ENCODE assay signal across 8 mouse cellular contexts in the genomic region with DNA sequence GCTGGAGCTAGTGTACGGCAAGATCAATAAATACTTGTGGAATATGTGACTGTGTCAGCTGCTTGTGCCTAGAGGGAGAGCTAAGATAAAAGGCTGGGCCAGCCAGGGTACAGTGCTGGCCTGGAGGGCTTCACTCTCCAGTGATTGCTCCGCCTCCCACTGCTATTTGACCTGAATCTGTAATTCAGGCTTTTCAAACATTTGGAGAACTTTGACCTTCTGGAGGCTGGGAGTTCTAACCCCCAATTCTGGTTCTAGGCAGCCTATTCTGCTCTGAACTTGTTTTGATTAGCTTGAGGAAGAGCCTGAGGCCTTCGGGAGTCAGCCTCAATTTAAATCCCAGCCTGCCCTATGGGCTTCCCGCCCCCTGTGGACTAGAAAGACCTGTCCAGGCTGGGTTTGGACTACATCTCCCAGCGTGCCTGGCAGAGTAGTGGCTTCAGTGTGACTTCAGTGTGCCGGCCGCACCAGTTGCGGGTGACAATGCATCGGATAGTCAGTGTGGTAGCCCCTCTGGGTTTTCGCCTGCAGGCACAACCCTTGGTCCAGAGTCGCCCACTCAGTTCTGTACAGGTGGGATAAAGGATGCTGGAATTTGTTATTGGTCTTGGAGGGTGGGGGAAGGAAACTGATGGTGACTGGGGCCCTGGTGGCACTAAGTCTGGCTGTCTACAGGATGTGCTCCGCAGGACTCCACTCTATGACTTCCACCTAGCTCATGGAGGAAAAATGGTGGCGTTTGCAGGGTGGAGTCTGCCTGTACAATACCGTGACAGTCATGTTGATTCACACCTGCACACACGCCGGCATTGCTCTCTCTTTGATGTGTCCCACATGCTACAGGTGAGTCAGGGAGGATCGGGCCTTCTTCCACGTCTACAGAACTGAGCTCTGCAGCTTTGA. TPM values are rescaled to one million over a fixed set of nuclear protein-coding genes. Genes with fewer than 3 reads are reported as not detected.
A peak's percentile ranks its signal among the peaks of the same experiment; 100 is the strongest.
DNase-seq lines count a peak whose midpoint lies in the region; ATAC-seq and TF ChIP-seq lines count a peak whose summit lies in the region.

A gene (plus strand): TSS at position 401 of the 903 bp plus-strand sequence.

- no peak within 1 kb of the TSS for H3K27ac ChIP-seq in testis, adult 2 months (ENCODE audit: control insufficient read depth, insufficient read depth, low read depth, low read length)
- H3K27ac ChIP-seq in intestine, embryonic 14.5 days (ENCODE audit: low read depth): peak within 1 kb of the TSS; percentile 49
- no peak within 1 kb of the TSS for H3K27ac ChIP-seq in limb, embryonic 11.5 days (replicated peaks; ENCODE audit: low read depth, low read length)
- H3K27ac ChIP-seq in midbrain, postnatal 0 days (ENCODE audit: low read depth, low read length): peak within 1 kb of the TSS; percentile 55

- no peaks in the 10 kb centered on the region for H3K36me3 ChIP-seq in testis, adult 2 months (ENCODE audit: control insufficient read depth, insufficient read depth, low read length)
- peaks cover 27% of the 10 kb centered on the region for H3K36me3 ChIP-seq in intestine, embryonic 14.5 days (ENCODE audit: control insufficient read depth, insufficient read depth, low read length)
- no peaks in the 10 kb centered on the region; the same call in 1 of the 2 replicates for H3K36me3 ChIP-seq in limb, embryonic 11.5 days (ENCODE audit: control insufficient read depth, insufficient read depth, low read length)
- peaks cover 32% of the 10 kb centered on the region for H3K36me3 ChIP-seq in midbrain, postnatal 0 days (ENCODE audit: insufficient read depth, low read length)

- ATAC-seq in intestine, embryonic 14.5 days (replicated peaks; ENCODE audit: low FRiP score, low TSS enrichment, low read depth): peak; percentile 70
- ATAC-seq in limb, embryonic 11.5 days (ENCODE audit: insufficient number of reproducible peaks, low FRiP score, low TSS enrichment, low read depth): peak; percentile 69; the same call in 1 of the 2 replicates
- 0 out of 2 replicates have a peak, but pooled peaks have one; percentile 42 for ATAC-seq in midbrain, postnatal 0 days (ENCODE audit: low FRiP score)

- 0 out of 2 replicates have a peak within 1 kb of the TSS, but pooled peaks have one; percentile 20 for H3K9ac ChIP-seq in intestine, embryonic 14.5 days (ENCODE audit: low read length)
- H3K9ac ChIP-seq in limb, embryonic 11.5 days (ENCODE audit: low read length): peak within 1 kb of the TSS; percentile 35
- H3K9ac ChIP-seq in midbrain, postnatal 0 days (replicated peaks; ENCODE audit: low read length, poor library complexity, severe bottlenecking): 0 out of 2 replicates have a peak within 1 kb of the TSS, but pooled peaks have one; percentile 13

- no peak for TF ChIP-seq POLR2A in testis, adult 2 months (IDR thresholded peaks at IDR 0.05; ENCODE audit: control insufficient read depth, low read depth, low read length)

- peak within 1 kb of the TSS; percentile 49 for H3K4me3 ChIP-seq in testis, adult 2 months (ENCODE audit: control insufficient read depth, low read depth, low read length)
- peak within 1 kb of the TSS; percentile 10; the same call in 1 of the 2 replicates for H3K4me3 ChIP-seq in intestine, embryonic 14.5 days (ENCODE audit: low read depth, low read length)
- peak within 1 kb of the TSS; percentile 27 for H3K4me3 ChIP-seq in limb, embryonic 11.5 days (ENCODE audit: low read depth, low read length)
- no peak within 1 kb of the TSS for H3K4me3 ChIP-seq in midbrain, postnatal 0 days (ENCODE audit: low read depth, low read length)

- TF ChIP-seq CTCF in testis, adult 2 months (IDR thresholded peaks at IDR 0.05; ENCODE audit: control insufficient read depth, insufficient read depth, insufficient replicate concordance, low read depth, low read length): no peak
- no peak for TF ChIP-seq CTCF in midbrain, postnatal 0 days (IDR thresholded peaks at IDR 0.05)

- no peak for DNase-seq in testis, postnatal 14 days (ENCODE audit: low spot score)
- peak; percentile 78 for DNase-seq in embryo, embryonic 9.5 days (ENCODE audit: extremely low spot score)
- DNase-seq in intestine, embryonic 14.5 days (ENCODE audit: low spot score): peak; percentile 63
- peak; percentile 68 for DNase-seq in limb, embryonic 11.5 days (ENCODE audit: low spot score)
- DNase-seq in midbrain, postnatal 0 days (ENCODE audit: low spot score): peak; percentile 56
- no peak for DNase-seq in T-cell, adult 2 months (ENCODE audit: low spot score)
- DNase-seq in ovary, postnatal 10 days (ENCODE audit: low spot score): no peak

- H3K4me2 ChIP-seq in intestine, embryonic 14.5 days (ENCODE audit: low read length): peak within 1 kb of the TSS; percentile 37
- H3K4me2 ChIP-seq in limb, embryonic 11.5 days (ENCODE audit: low read depth, severe bottlenecking): peak within 1 kb of the TSS; percentile 47
- peak within 1 kb of the TSS; percentile 12 for H3K4me2 ChIP-seq in midbrain, postnatal 0 days (ENCODE audit: low read depth, low read length, poor library complexity, severe bottlenecking)

- 20% methylated on average over 18 of the region's 18 CpGs for WGBS in intestine, embryonic 14.5 days
- whole genome bisulfite sequencing in limb, embryonic 11.5 days: 23% methylated on average over 18 of the region's 18 CpGs
- 17% methylated on average over 18 of the region's 18 CpGs for WGBS in midbrain, postnatal 0 days

- H3K4me1 ChIP-seq in testis, adult 2 months (ENCODE audit: control insufficient read depth, insufficient read depth, low read length): no peaks in the 10 kb centered on the region
- H3K4me1 ChIP-seq in intestine, embryonic 14.5 days (replicated peaks; ENCODE audit: control insufficient read depth, insufficient read depth, low read length): 0 out of 2 replicates have a peak, but pooled peaks cover 4% of the 10 kb centered on the region
- H3K4me1 ChIP-seq in limb, embryonic 11.5 days (ENCODE audit: control insufficient read depth, insufficient read depth, low read length): peaks cover 2% of the 10 kb centered on the region; the same call in 1 of the 2 replicates
- no peaks in the 10 kb centered on the region for H3K4me1 ChIP-seq in midbrain, postnatal 0 days (ENCODE audit: insufficient read depth, low read length)

- H3K9me3 ChIP-seq in intestine, embryonic 14.5 days (ENCODE audit: control insufficient read depth, low read length): no peaks in the 10 kb centered on the region
- no peaks in the 10 kb centered on the region for H3K9me3 ChIP-seq in limb, embryonic 11.5 days (ENCODE audit: control insufficient read depth, low read length)
- no peaks in the 10 kb centered on the region for H3K9me3 ChIP-seq in midbrain, postnatal 0 days (ENCODE audit: low read length)

- no peaks in the 10 kb centered on the region for H3K27me3 ChIP-seq in testis, adult 2 months (ENCODE audit: control insufficient read depth, insufficient read depth, low read length)
- no peaks in the 10 kb centered on the region for H3K27me3 ChIP-seq in intestine, embryonic 14.5 days (replicated peaks; ENCODE audit: control insufficient read depth, insufficient read depth, low read length)
- H3K27me3 ChIP-seq in limb, embryonic 11.5 days (ENCODE audit: control insufficient read depth, insufficient read depth, low read length): no peaks in the 10 kb centered on the region
- H3K27me3 ChIP-seq in midbrain, postnatal 0 days (ENCODE audit: insufficient read depth, low read length): no peaks in the 10 kb centered on the region

RNA-seq across cellular contexts. Expression of the gene that starts here (rescaled TPM):
- polyA plus RNA-seq in testis, adult 2 months (2012; rRNA removed): 4.3 and 7.9 TPM in 2 replicates
- polyA plus RNA-seq in intestine, embryonic 14.5 days (2014; fragmentation: Nextera tagmentation; extraction: Ambion mirVana): 23.0 and 24.2 TPM in 2 replicates
- 15.9 and 20.5 TPM in 2 replicates for polyA plus RNA-seq in limb, embryonic 11.5 days (2014; fragmentation: Nextera tagmentation; extraction: Ambion mirVana)
- total RNA-seq in midbrain, postnatal 0 days (2014; rRNA removed): 27.7 and 30.2 TPM in 2 replicates
- polyA plus RNA-seq in midbrain, postnatal 0 days (2015; fragmentation: Nextera tagmentation; extraction: Ambion mirVana): 28.1 and 30.9 TPM in 2 replicates

Comparison
In these comparisons a context has a peak if more than half of its experiments do, and no peak if none do; other contexts are left out.
1. H3K27ac ChIP-seq: peak in intestine, embryonic 14.5 days (single experiment) and midbrain, postnatal 0 days (single experiment); none in testis, adult 2 months (single experiment) and limb, embryonic 11.5 days (single experiment).
2. DNase-seq: peak in embryo, embryonic 9.5 days (single experiment), intestine, embryonic 14.5 days (single experiment), limb, embryonic 11.5 days (single experiment) and midbrain, postnatal 0 days (single experiment); none in testis, postnatal 14 days (single experiment), T-cell, adult 2 months (single experiment) and ovary, postnatal 10 days (single experiment).
3. Peak in every context shown above with its lines, with median percentiles within 50 percentile points of each other: ATAC-seq, H3K4me2 ChIP-seq and H3K9ac ChIP-seq.